Mouse (Mus musculus): Measurements from ENCODE around the gene Dcun1d1. TPM values are rescaled to one million over a fixed set of nuclear protein-coding genes. Genes with fewer than 3 reads are reported as not detected.

Gene Dcun1d1
- total RNA-seq, 1 experiment, result 28.2 TPM

Other genes starting within 250 kb of the Dcun1d1 start
- gene Atp11b, start 183.3 kb downstream of the Dcun1d1 start, total RNA-seq (2012; rRNA removed), result 69.9 and 115 TPM in 2 replicates
- gene Mccc1, start 63.2 kb upstream of the Dcun1d1 start, total RNA-seq (2012; rRNA removed), result 16.6 and 20.3 TPM in 2 replicates
- not detected in 2 replicates for gene Ccdc144b, start 116.1 kb upstream of the Dcun1d1 start, total RNA-seq (2012; rRNA removed)
- gene Acad9, start 128.5 kb upstream of the Dcun1d1 start, total RNA-seq (2012; rRNA removed), result 38.0 and 41.9 TPM in 2 replicates
- gene D3Ertd254e, start 213.6 kb upstream of the Dcun1d1 start, total RNA-seq (2012; rRNA removed), result 10.6 and 13.3 TPM in 2 replicates